Comparison of ENCODE assay signal across 29 mouse cellular contexts in genomic region chr9:121614241-121614757, GRCm38 (mm10). TPM values are rescaled to one million over a fixed set of nuclear protein-coding genes. Genes with fewer than 3 reads are reported as not detected.
DNase-seq lines count a peak whose midpoint lies in the region; TF ChIP-seq lines count a peak whose summit lies in the region.
"Had no signal": no experiment of that assay in that cellular context is flagged by ENCODE, and none has a peak within 500 bp of the region (broad histone marks: within the 10 kb centered on the region; RNA-seq: fewer than 3 reads in every experiment).

No protein-coding gene starts in this region.

- H3K27ac ChIP-seq in heart, embryonic 10.5 days = peak overlapping the region; percentile 22; the same call in 1 of the 2 replicates
- H3K27ac ChIP-seq in ES-E14 (ENCODE audit: insufficient read depth, low read depth, low read length, poor library complexity, severe bottlenecking) = peak overlapping the region; percentile 48; the same call in 1 of the 2 replicates
- H3K27ac ChIP-seq: gastrocnemius, adult 2 months; heart, embryonic 15.5 days; hindbrain, embryonic 14.5 days; hindbrain, postnatal 0 days had no signal

- H3K9me3 ChIP-seq in heart, embryonic 10.5 days = no peaks in the 10 kb centered on the region
- H3K9me3 ChIP-seq in ES-E14 (ENCODE audit: control insufficient read depth, insufficient read depth, low read depth, low read length) = no peaks in the 10 kb centered on the region
- H3K9me3 ChIP-seq: heart, embryonic 12.5 days; heart, embryonic 15.5 days had no signal

- H3K4me1 ChIP-seq in heart, embryonic 10.5 days = peaks cover 25% of the 10 kb centered on the region
- peaks cover 2 to 11% of the 10 kb centered on the region in 2 experiments; a peak in 3 of 4 replicates for H3K4me1 ChIP-seq in ES-E14 (ENCODE audit: control insufficient read depth in 2 of 2, insufficient read depth in 2 of 2, low read length in 2 of 2, poor library complexity in 1 of 2)

- no peak overlapping the region for H3K9ac ChIP-seq in ES-E14 (ENCODE audit: insufficient read depth, low read depth, low read length, poor library complexity, severe bottlenecking)
- H3K9ac ChIP-seq: forebrain, postnatal 0 days; heart, embryonic 12.5 days; heart, embryonic 15.5 days; hindbrain, embryonic 14.5 days had no signal

- intact Hi-C loops in heart, postnatal 25 days (cut with DNase I) = no loop called here

- peaks cover 24% of the 10 kb centered on the region; the same call in 1 of the 2 replicates for H3K27me3 ChIP-seq in heart, embryonic 10.5 days (ENCODE audit: insufficient read depth, poor library complexity, severe bottlenecking)

- no peaks in the 10 kb centered on the region for H3K36me3 ChIP-seq in heart, embryonic 10.5 days
- H3K36me3 ChIP-seq in ES-E14 (ENCODE audit: control insufficient read depth, insufficient read depth, low read length, poor library complexity, severe bottlenecking) = no peaks in the 10 kb centered on the region
- H3K36me3 ChIP-seq: heart, embryonic 12.5 days; heart, embryonic 15.5 days had no signal

- DNase-seq in heart, embryonic 10.5 days (ENCODE audit: low spot score) = no peak
- no peak for DNase-seq in heart, postnatal 25 days (ENCODE audit: low spot score)
- DNase-seq in ES-E14 (ENCODE audit: low read depth, low spot score) = peak; percentile 60
- peak; percentile 93 for DNase-seq in ZHBTc4 (ENCODE audit: low read depth, low spot score)
- no peak for DNase-seq in embryo, embryonic 10.5 days (ENCODE audit: low spot score)
- DNase-seq in right cerebral cortex, adult 2 months (ENCODE audit: low spot score in 2 of 2) = no peak
- DNase-seq: adrenal gland, adult 8-10 months; adrenal gland, postnatal 25 days; cerebellum, adult 11-12 months; cerebellum, adult 8-10 months; cerebellum, postnatal 10 days; cerebellum, postnatal 36 days; forebrain, postnatal 0 days; gastrocnemius, adult 2 months; gastrocnemius, postnatal 14 days; heart, adult 11 months; heart, postnatal 10 days; heart, postnatal 4 days had no signal

- H3K4me3 ChIP-seq in heart, embryonic 10.5 days = no peak overlapping the region
- no peak overlapping the region for H3K4me3 ChIP-seq in ES-E14 (ENCODE audit: insufficient read depth in 1 of 2, low read depth in 1 of 2, low read length in 2 of 2, poor library complexity in 1 of 2, severe bottlenecking in 1 of 2)
- H3K4me3 ChIP-seq: gastrocnemius, adult 2 months; heart, embryonic 12.5 days; heart, embryonic 15.5 days had no signal

- in situ Hi-C loops in ES-E14 (cut with MboI; ENCODE audit: low sequenced_read_pairs in 2 of 2, unreplicated experiment in 2 of 2) = no loop called here

TF ChIP-seq in ES-E14, 5 proteins besides CTCF, POLR2A, EP300 and RAD21:
- TF ChIP-seq ZC3H11A (IDR thresholded peaks at IDR 0.05; ENCODE audit: borderline replicate concordance, low read depth, low read length) (no peak), HCFC1 (IDR thresholded peaks at IDR 0.05; ENCODE audit: borderline replicate concordance, insufficient read depth, low read length) (no peak)
TF ChIP-seq in ES-E14: peak in this region for 0.

RNA-seq across cellular contexts. Expression of gene Lyzl4, which starts 27.6 kb away (rescaled TPM):
- polyA plus RNA-seq in heart, embryonic 10.5 days (2016; fragmentation: Nextera tagmentation; extraction: Ambion mirVana) = not detected in 2 replicates
- not detected for total RNA-seq in heart, postnatal 25 days (2021)
- total RNA-seq in ES-E14 (2012; rRNA removed) = 0.58 TPM in 2 replicates
- total RNA-seq: adrenal gland, postnatal 25 days; forebrain, postnatal 0 days; gastrocnemius, adult 2 months; heart, adult 8-10 months; heart, postnatal 10 days; hindbrain, postnatal 0 days had no signal
- polyA plus RNA-seq: activated CD4-positive, CD25-positive, alpha-beta regulatory T cell, adult 4 months; brain, embryonic 14.5 days; embryonic facial prominence, embryonic 11.5 days; forebrain, embryonic 11.5 days; forebrain, postnatal 0 days; heart, embryonic 12.5 days; hindbrain, embryonic 11.5 days; intestine, embryonic 14.5 days had no signal

RNA-seq across cellular contexts. Expression of gene Vipr1, which starts 28.2 kb away (rescaled TPM):
- polyA plus RNA-seq in heart, embryonic 10.5 days (2016; fragmentation: Nextera tagmentation; extraction: Ambion mirVana) = 0.30 and 0.63 TPM in 2 replicates
- 1 to 10 TPM; 1.4 to 2.1 TPM for total RNA-seq in heart, postnatal 25 days (2021)
- total RNA-seq in ES-E14 (2012; rRNA removed) = 0.31 and 0.90 TPM in 2 replicates

Comparison
In these comparisons a context has a peak if more than half of its experiments do, and no peak if none do; other contexts are left out.
1. DNase-seq: peak in ES-E14 (single experiment) and ZHBTc4 (single experiment); none in heart, embryonic 10.5 days (single experiment), heart, postnatal 25 days (single experiment), embryo, embryonic 10.5 days (single experiment) and right cerebral cortex, adult 2 months (0 of 2).